Mouse (Mus musculus) heart, embryonic 11.5 days (tissue): ENCODE data around the gene Sprn. TPM values are rescaled to one million over a fixed set of nuclear protein-coding genes. Genes with fewer than 3 reads are reported as not detected.

ENCODE experiments used
- ATAC-seq: fragments of 200-750 bp; cut with Nextera tagmentation; replicated peaks from 2 replicates; pipeline ENCODE4 v1.8.0; 2017; ENCODE audit warnings: moderate library complexity; ENCODE audit not compliant: insufficient number of reproducible peaks, low FRiP score, low TSS enrichment
- H3K27ac ChIP-seq: fragments of 300-500 bp; sonication (generic); 2 replicates; pipeline ENCODE4 v1.5.1; 2014; ENCODE audit warnings: mild to moderate bottlenecking, low read depth, low read length
- H3K27me3 ChIP-seq: fragments of 300-500 bp; sonication (generic); 2 replicates; pipeline ENCODE4 v1.6.1; 2014; ENCODE audit warnings: mild to moderate bottlenecking, low read length, mixed read lengths; ENCODE audit not compliant: control insufficient read depth, insufficient read depth
- H3K36me3 ChIP-seq: fragments of 300-500 bp; sonication (generic); 2 replicates; pipeline ENCODE4 v1.6.1; 2014; ENCODE audit warnings: mild to moderate bottlenecking, low read length, moderate library complexity, mixed read lengths; ENCODE audit not compliant: control insufficient read depth, insufficient read depth
- H3K4me1 ChIP-seq: fragments of 300-500 bp; sonication (generic); 2 replicates; pipeline ENCODE4 v1.6.1; 2014; ENCODE audit warnings: low read length; ENCODE audit not compliant: control insufficient read depth, insufficient read depth
- H3K4me2 ChIP-seq: fragments of 300-500 bp; sonication (generic); 2 replicates; pipeline ENCODE4 v1.6.1; 2014; ENCODE audit warnings: mild to moderate bottlenecking, moderate library complexity
- H3K4me3 ChIP-seq: fragments of 300-500 bp; sonication (generic); 2 replicates; pipeline ENCODE4 v1.5.1; 2014; ENCODE audit warnings: low read depth, low read length
- H3K9ac ChIP-seq: fragments of 300-500 bp; sonication (generic); 2 replicates; pipeline ENCODE4 v1.6.1; 2014; ENCODE audit warnings: mild to moderate bottlenecking, low read depth, low read length, moderate library complexity
- H3K9me3 ChIP-seq: fragments of 300-500 bp; sonication (generic); replicated peaks from 2 replicates; pipeline ENCODE4 v1.6.1; 2016; ENCODE audit warnings: low read length; ENCODE audit not compliant: control insufficient read depth
- WGBS: fragments of 180-500 bp; shearing (Covaris S2); extraction: QIAGEN DNeasy Blood & Tissue Kit; methylation state at CpG from one replicate; pipeline ENCODE4 v1.1.7; 2014; ENCODE audit not compliant: insufficient replicate concordance; 5-methylcytosine and 5-hydroxymethylcytosine counted together
- polyA plus RNA-seq: library from polyadenylated mRNA; unstranded; fragments of >200 nt; fragmentation: Nextera tagmentation; extraction: Ambion mirVana; gene quantifications from 2 replicates; pipeline ENCODE4 v1.2.1, GENCODE M21; 2014

Gene Sprn
- polyA plus RNA-seq, 1 experiment from 2014 or later, result 0.04 TPM

DNA sequence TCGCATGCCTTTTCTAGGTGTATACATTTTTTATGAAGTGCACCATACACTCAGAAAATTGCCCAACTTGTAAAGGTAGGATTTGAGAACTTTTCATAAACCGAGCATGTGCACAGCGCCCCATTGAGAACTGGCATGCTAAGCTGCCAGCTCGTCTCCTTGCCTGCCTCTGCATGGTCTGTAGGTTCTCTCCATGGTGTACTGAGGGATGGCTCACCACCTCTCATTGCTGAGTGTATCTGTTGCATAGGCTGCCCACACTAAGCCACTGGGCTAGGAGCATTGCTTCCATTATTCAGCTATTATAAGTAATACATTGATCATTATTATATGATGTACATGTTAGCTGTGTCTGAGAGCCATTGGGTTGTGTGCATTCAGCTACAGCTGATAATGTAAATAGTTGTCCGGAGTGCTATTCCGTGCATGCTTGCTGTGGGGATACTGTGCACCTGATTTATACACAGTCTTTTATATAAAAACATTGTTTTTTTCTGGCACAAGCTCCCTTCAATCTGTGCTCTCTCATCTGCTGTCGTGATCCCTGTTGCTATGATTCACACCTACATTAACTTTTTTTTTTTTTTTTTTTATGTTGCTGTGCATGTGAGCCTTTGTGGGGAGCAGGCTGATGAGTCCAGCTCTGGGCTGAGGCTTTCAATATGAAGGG lies 33.2 kb upstream of the Sprn start:
- H3K9me3 ChIP-seq, result no peaks in the 10 kb centered on the region
- no peak overlapping the region for H3K4me2 ChIP-seq
- H3K27ac ChIP-seq, result no peak overlapping the region
- 72% methylated on average over 7 of the region's 7 CpGs for WGBS
- H3K9ac ChIP-seq, result no peak overlapping the region
- no peaks in the 10 kb centered on the region for H3K36me3 ChIP-seq
- H3K27me3 ChIP-seq, result no peaks in the 10 kb centered on the region
- ATAC-seq, result no peak
- H3K4me3 ChIP-seq, result no peak overlapping the region
- no peaks in the 10 kb centered on the region for H3K4me1 ChIP-seq

DNA sequence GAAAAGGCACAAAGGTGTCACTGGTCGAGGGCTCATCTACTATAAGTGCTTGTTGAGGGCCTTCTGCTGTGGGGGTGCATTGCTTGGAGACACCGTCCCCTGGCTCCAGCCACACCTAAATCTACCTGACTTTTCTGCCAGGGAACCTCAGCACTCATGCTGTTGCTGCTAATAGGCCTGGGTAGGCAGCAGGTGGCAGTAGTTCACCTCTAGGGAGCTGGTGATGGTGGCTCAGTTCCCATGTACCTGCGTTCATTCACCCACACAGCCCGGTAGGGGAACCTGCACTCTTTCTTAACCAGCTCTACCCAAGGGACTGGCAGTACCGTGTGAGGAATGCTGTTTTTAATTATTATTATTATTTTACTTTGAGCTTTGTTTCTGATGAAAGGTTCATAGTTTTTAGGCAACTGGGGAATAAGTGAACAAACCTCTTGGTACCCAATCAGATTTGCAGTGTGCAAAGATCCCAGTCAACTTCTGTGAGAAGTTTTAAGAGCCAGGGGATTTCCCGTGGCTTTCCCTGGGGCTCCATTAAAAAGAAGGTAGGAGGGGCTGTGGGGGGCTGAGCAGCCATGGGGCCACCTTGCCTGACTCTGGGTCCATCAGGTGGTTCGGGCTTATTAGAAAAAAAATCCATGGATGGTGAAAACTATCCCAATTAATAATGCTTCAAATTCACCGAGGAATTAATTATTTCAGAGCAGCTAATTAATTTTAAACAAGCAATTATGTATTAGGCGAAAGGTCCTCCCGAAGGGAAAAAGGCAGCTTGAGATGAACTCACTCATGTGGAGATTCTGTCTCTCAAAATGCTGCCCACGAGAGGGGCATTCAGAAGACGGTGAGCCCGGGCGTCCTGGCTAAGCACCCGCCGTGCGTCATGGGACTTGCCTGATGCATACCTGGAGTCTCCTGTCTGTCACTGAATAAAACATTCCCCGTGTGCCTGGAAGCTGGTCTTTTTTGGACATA lies 32.3 kb upstream of the Sprn start:
- Histone ChIP-seq H3K27ac (no peak overlapping the region), H3K9me3 (no peaks in the 10 kb centered on the region), H3K9ac (no peak overlapping the region), H3K4me3 (no peak overlapping the region), H3K36me3 (no peaks in the 10 kb centered on the region), H3K4me2 (no peak overlapping the region), H3K4me1 (no peaks in the 10 kb centered on the region), H3K27me3 (no peaks in the 10 kb centered on the region)
- no peak for ATAC-seq
- 62% methylated on average over 18 of the region's 18 CpGs for WGBS

DNA sequence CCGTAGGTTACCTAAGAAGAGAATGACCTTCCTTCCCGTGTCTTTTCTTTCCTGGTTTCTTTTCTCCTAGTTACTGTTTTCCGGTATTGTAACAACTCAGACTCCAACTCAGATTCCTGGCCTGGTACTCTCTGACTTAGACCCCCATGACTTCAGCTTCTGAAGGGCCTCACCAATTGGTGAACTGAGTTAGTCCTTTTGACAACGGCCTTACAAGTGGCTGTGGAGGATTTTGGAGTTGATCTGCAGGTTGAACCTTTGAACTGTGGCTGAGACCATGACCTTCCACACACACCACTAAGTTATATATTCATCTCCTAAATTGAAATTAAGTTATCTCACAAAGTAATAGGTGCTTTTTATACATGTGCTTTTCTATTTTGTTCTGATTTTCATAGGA lies 29.5 kb upstream of the Sprn start:
- 75% methylated on average over 4 of the region's 4 CpGs for WGBS

DNA sequence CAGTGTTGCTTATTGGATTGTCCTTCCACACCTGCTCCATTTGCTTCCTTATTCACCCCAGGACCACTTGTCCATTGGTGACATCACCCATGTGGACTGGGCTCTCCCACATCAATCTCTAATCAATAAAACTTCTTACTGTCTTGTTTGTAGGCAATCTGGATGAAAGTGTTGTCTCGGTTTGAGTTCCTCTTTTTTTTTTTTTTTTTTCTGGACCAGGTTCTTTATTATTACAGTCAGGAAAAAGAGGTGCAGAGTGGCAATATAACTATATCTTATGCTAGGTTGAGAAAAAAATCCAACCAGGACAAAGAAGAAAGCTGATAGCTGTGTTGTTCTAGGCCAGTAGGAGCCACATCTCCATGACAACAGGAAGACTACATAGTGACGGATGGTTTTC lies 26.0 kb upstream of the Sprn start:
- Histone ChIP-seq H3K4me1 (no peaks in the 10 kb centered on the region), H3K27me3 (no peaks in the 10 kb centered on the region), H3K9ac (no peak overlapping the region), H3K27ac (no peak overlapping the region), H3K4me2 (no peak overlapping the region), H3K36me3 (no peaks in the 10 kb centered on the region), H3K9me3 (no peaks in the 10 kb centered on the region), H3K4me3 (no peak overlapping the region)
- 77% methylated on average over 2 of the region's 2 CpGs for WGBS
- no peak for ATAC-seq

More for the DNA sequence above, 29.5 kb upstream of the Sprn start:
- Histone ChIP-seq H3K9me3 (no peaks in the 10 kb centered on the region), H3K4me2 (no peak overlapping the region), H3K4me1 (no peaks in the 10 kb centered on the region), H3K4me3 (no peak overlapping the region), H3K36me3 (no peaks in the 10 kb centered on the region), H3K27me3 (no peaks in the 10 kb centered on the region), H3K9ac (no peak overlapping the region), H3K27ac (no peak overlapping the region)
- no peak for ATAC-seq

DNA sequence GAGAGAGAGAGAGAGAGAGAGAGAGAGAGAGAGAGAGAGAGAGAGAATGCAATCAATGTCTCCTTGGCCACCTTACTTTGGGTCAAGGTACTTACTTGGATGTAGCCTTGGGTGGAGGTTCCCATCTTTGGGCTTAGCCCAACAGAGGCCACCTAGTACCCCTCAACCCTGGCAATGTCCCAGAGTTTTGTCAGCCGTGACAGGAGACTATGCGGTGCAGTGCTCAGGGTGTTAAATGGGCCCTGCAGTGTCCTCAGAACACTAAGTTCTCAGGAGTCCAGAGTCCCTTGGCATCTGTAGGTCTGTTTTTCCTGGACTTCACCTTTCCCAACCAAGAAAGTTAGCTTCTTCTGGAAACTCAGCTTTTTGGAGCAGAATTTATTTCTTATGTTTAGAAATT lies 24.5 kb upstream of the Sprn start:
- Histone ChIP-seq H3K4me1 (no peaks in the 10 kb centered on the region), H3K9ac (no peak overlapping the region), H3K27ac (no peak overlapping the region), H3K4me2 (no peak overlapping the region), H3K4me3 (no peak overlapping the region), H3K27me3 (no peaks in the 10 kb centered on the region), H3K36me3 (no peaks in the 10 kb centered on the region), H3K9me3 (no peaks in the 10 kb centered on the region)
- no peak for ATAC-seq
- WGBS, result 90% methylated on average over 2 of the region's 2 CpGs

DNA sequence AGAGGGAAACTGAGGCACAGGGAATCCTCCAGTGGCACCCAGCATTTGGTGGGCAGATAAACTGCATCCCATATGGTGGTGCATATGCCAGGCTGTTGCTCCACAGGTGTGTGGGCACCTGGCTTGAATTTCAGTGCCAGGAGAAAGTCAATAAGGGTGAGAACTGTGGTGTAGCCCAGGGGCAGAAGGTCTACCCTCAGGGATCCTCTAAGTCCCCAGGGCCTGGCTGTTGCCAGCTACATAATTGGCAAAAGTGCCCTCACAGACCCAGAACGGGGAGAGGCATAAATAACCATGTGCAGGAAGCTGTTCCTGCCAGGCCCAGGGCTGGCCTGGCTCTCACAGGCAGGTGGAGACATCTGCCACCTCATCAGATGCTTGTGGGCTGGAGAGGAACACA lies 18.3 kb upstream of the Sprn start, which contains the start of gene Olfr523:
Gene Olfr523 (plus strand): TSS at position 282 of the 400 bp plus-strand sequence.
- Histone ChIP-seq H3K9ac (no peak within 1 kb of the TSS), H3K4me2 (no peak within 1 kb of the TSS), H3K9me3 (no peaks in the 10 kb centered on the region), H3K36me3 (no peaks in the 10 kb centered on the region), H3K27ac (no peak within 1 kb of the TSS), H3K27me3 (no peaks in the 10 kb centered on the region), H3K4me3 (no peak within 1 kb of the TSS), H3K4me1 (no peaks in the 10 kb centered on the region)
- ATAC-seq, result no peak
- WGBS, result 37% methylated on average over 1 of the region's 1 CpGs

DNA sequence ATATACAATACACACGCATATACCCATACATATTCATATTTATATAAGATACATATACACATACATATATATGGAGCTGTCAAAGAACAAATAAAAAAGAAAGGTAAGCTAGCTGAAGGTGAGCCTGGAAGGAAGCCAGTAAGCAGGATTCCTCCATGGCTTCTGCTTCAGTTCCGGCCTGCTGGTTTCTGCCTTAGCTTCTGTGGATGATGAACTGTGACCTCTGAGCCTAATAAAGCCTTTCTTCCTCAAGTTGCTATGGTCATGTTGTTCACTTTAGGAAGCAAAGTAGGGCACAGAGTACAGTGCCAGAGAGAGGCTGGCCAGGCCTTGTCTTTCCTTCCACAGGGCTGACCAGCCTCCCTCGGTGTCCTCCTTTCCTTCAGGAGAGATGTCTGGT lies 16.2 kb upstream of the Sprn start:
- Histone ChIP-seq H3K4me3 (no peak overlapping the region), H3K9me3 (no peaks in the 10 kb centered on the region), H3K9ac (no peak overlapping the region), H3K36me3 (no peaks in the 10 kb centered on the region), H3K27ac (no peak overlapping the region), H3K27me3 (no peaks in the 10 kb centered on the region), H3K4me1 (no peaks in the 10 kb centered on the region), H3K4me2 (no peak overlapping the region)
- WGBS, result 84% methylated on average over 3 of the region's 3 CpGs
- ATAC-seq, result no peak

DNA sequence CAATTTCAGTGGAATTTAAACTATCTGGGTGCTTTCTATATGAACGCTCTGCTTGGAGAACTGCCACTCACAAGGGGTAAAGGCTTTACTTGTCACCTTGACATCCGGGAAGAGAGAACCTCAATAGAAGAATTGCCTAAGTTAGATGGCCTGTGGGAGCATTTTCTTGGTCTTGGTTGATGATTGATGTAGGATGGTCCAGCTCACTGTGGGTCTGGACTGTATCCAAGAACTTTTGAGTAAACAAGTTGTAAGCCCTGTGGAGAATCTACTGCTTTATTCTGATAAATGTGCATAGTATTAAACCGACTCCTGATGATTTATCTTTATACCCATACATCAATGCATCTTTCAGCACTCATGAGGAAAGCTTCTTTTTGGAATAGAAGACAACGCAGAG lies 14.7 kb upstream of the Sprn start:
- no peak overlapping the region for H3K9ac ChIP-seq
- H3K9me3 ChIP-seq, result no peaks in the 10 kb centered on the region
- H3K27me3 ChIP-seq, result no peaks in the 10 kb centered on the region
- WGBS, result 79% methylated on average over 4 of the region's 4 CpGs
- no peaks in the 10 kb centered on the region for H3K4me1 ChIP-seq
- H3K4me3 ChIP-seq, result no peak overlapping the region
- no peak overlapping the region for H3K4me2 ChIP-seq
- no peaks in the 10 kb centered on the region for H3K36me3 ChIP-seq
- H3K27ac ChIP-seq, result no peak overlapping the region
- no peak for ATAC-seq
